ENCODE assay signal across 23 mouse cellular contexts in the genomic region with DNA sequence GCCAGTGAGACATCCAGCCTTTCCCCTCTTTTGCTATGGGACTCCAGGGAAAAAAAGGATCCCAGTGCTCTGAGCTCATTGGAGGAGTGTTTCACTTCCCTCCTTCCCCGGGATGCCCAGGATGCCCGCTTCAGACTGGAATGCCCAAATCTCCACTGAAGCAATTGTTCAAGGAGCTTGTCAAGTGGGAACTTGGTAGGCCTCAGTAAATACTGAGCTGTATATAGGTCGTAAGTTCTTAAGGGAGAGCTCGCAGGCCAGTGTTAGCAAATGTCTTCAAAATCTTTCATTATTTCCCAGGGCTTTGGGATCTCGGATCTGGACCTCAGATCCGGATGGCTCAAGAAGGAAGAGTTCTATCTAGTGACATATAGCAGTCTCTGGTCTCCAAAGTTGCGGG. TPM values are rescaled to one million over a fixed set of nuclear protein-coding genes. Genes with fewer than 3 reads are reported as not detected.
DNase-seq lines count a peak whose midpoint lies in the region; ATAC-seq and TF ChIP-seq lines count a peak whose summit lies in the region.
"Had no signal": no experiment of that assay in that cellular context is flagged by ENCODE, and none has a peak within 500 bp of the region (broad histone marks: within the 10 kb centered on the region; RNA-seq: fewer than 3 reads in every experiment).

No protein-coding gene starts in this region.

- peaks cover 60% of the 10 kb centered on the region for H3K27me3 ChIP-seq in lung, embryonic 14.5 days (ENCODE audit: insufficient read depth, low read length)
- peaks cover 24% of the 10 kb centered on the region; the same call in 1 of the 2 replicates for H3K27me3 ChIP-seq in lung, postnatal 0 days (replicated peaks; ENCODE audit: insufficient read depth, low read length)
- peaks cover 2% of the 10 kb centered on the region for H3K27me3 ChIP-seq in ES-Bruce4 (ENCODE audit: control insufficient read depth, insufficient read depth, low read length, poor library complexity, severe bottlenecking)
- H3K27me3 ChIP-seq in embryonic facial prominence, embryonic 10.5 days (replicated peaks; ENCODE audit: low read depth, poor library complexity, severe bottlenecking) = peaks cover 89% of the 10 kb centered on the region
- peaks cover 9% of the 10 kb centered on the region for H3K27me3 ChIP-seq in stomach, postnatal 0 days (ENCODE audit: control insufficient read depth, insufficient read depth, low read length)

- WGBS in lung, embryonic 14.5 days = 34% methylated on average over 7 of the region's 7 CpGs
- 36% methylated on average over 7 of the region's 7 CpGs for WGBS in lung, postnatal 0 days
- WGBS in embryonic facial prominence, embryonic 10.5 days = 10% methylated on average over 7 of the region's 7 CpGs
- WGBS in stomach, postnatal 0 days = 23% methylated on average over 7 of the region's 7 CpGs

- no peaks in the 10 kb centered on the region; the same call in 1 of the 2 replicates for H3K4me1 ChIP-seq in lung, embryonic 14.5 days (ENCODE audit: insufficient read depth)
- H3K4me1 ChIP-seq in lung, postnatal 0 days (ENCODE audit: insufficient read depth, low read depth, low read length) = peaks cover 3% of the 10 kb centered on the region; the same call in 1 of the 2 replicates
- H3K4me1 ChIP-seq in ES-Bruce4 (ENCODE audit: control insufficient read depth, insufficient read depth, low read length) = peaks cover 4% of the 10 kb centered on the region
- peaks cover 34% of the 10 kb centered on the region for H3K4me1 ChIP-seq in embryonic facial prominence, embryonic 10.5 days
- H3K4me1 ChIP-seq in stomach, postnatal 0 days (replicated peaks; ENCODE audit: control insufficient read depth, insufficient read depth) = no peaks in the 10 kb centered on the region
- H3K4me1 ChIP-seq: forebrain, embryonic 13.5 days had no signal

- TF ChIP-seq CTCF in lung, embryonic 14.5 days (IDR thresholded peaks at IDR 0.05; ENCODE audit: low read depth) = no peak
- no peak for TF ChIP-seq CTCF in lung, postnatal 0 days (IDR thresholded peaks at IDR 0.05)
- TF ChIP-seq CTCF in ES-Bruce4 (IDR thresholded peaks at IDR 0.05; ENCODE audit: low read depth, low read length) = no peak
- TF ChIP-seq CTCF in stomach, postnatal 0 days (IDR thresholded peaks at IDR 0.05; ENCODE audit: low read depth) = no peak

- 0 out of 2 replicates have a peak, but pooled peaks cover 4% of the 10 kb centered on the region for H3K36me3 ChIP-seq in lung, embryonic 14.5 days (ENCODE audit: insufficient read depth)
- no peaks in the 10 kb centered on the region for H3K36me3 ChIP-seq in lung, postnatal 0 days (ENCODE audit: insufficient read depth, low read length)
- H3K36me3 ChIP-seq in ES-Bruce4 (ENCODE audit: control insufficient read depth, insufficient read depth, low read length, poor library complexity, severe bottlenecking) = no peaks in the 10 kb centered on the region
- 0 out of 2 replicates have a peak, but pooled peaks cover 2% of the 10 kb centered on the region for H3K36me3 ChIP-seq in embryonic facial prominence, embryonic 10.5 days (replicated peaks)
- H3K36me3 ChIP-seq in stomach, postnatal 0 days (ENCODE audit: control insufficient read depth, insufficient read depth, low read length) = no peaks in the 10 kb centered on the region
- H3K36me3 ChIP-seq: forebrain, embryonic 10.5 days; heart, embryonic 12.5 days; hindbrain, embryonic 15.5 days had no signal

- no peak overlapping the region for H3K27ac ChIP-seq in lung, embryonic 14.5 days (ENCODE audit: low read depth)
- H3K27ac ChIP-seq in lung, postnatal 0 days (ENCODE audit: low read length) = no peak overlapping the region
- no peak overlapping the region for H3K27ac ChIP-seq in ES-Bruce4 (ENCODE audit: insufficient read depth, low read length)
- peak overlapping the region; percentile 37; the same call in 1 of the 2 replicates for H3K27ac ChIP-seq in embryonic facial prominence, embryonic 10.5 days (replicated peaks)
- H3K27ac ChIP-seq in stomach, postnatal 0 days (replicated peaks) = no peak overlapping the region
- H3K27ac ChIP-seq: forebrain, embryonic 10.5 days; forebrain, embryonic 13.5 days; hindbrain, embryonic 15.5 days had no signal

- DNase-seq in lung, embryonic 14.5 days = no peak
- no peak for DNase-seq in lung, postnatal 4 days
- DNase-seq in lung, postnatal 0 days (ENCODE audit: low spot score) = peak; percentile 39
- DNase-seq in lung, postnatal 14 days = no peak
- no peak for DNase-seq in embryonic facial prominence, embryonic 10.5 days (ENCODE audit: low spot score)
- no peak for DNase-seq in urinary bladder, postnatal 25 days (ENCODE audit: low spot score)
- no peak for DNase-seq in stomach, postnatal 0 days (ENCODE audit: low spot score)
- DNase-seq: adrenal gland, adult 2 months; adrenal gland, postnatal 14 days; cerebellum, adult 11 months; cerebellum, adult 9-11 months; cerebellum, postnatal 25 days; gastrocnemius, postnatal 10 days; heart, adult 11 months; heart, postnatal 14 days; heart, postnatal 4 days had no signal

- ATAC-seq in lung, embryonic 14.5 days (ENCODE audit: insufficient read depth) = no peak
- ATAC-seq in lung, postnatal 0 days = peak; percentile 68
- no peak for ATAC-seq in stomach, postnatal 0 days (ENCODE audit: low FRiP score, low TSS enrichment)
- ATAC-seq: CD4-positive, CD25-positive, alpha-beta regulatory T cell, adult 4 months; forebrain, embryonic 13.5 days; forebrain, embryonic 16.5 days had no signal

- peak; percentile 70 for TF ChIP-seq EP300 in lung, postnatal 0 days (IDR thresholded peaks at IDR 0.05)
- no peak for TF ChIP-seq EP300 in ES-Bruce4 (IDR thresholded peaks at IDR 0.05; ENCODE audit: insufficient read depth, low read depth, low read length)
- no peak for TF ChIP-seq EP300 in stomach, postnatal 0 days (optimal IDR thresholded peaks at IDR 0.05)

- H3K9me3 ChIP-seq in lung, embryonic 14.5 days (ENCODE audit: low read depth, low read length) = no peaks in the 10 kb centered on the region
- H3K9me3 ChIP-seq in lung, postnatal 0 days (ENCODE audit: low read length) = no peaks in the 10 kb centered on the region
- no peaks in the 10 kb centered on the region for H3K9me3 ChIP-seq in ES-Bruce4 (replicated peaks; ENCODE audit: control insufficient read depth, insufficient read depth, low read length, poor library complexity, severe bottlenecking)
- H3K9me3 ChIP-seq in embryonic facial prominence, embryonic 10.5 days = no peaks in the 10 kb centered on the region
- no peaks in the 10 kb centered on the region for H3K9me3 ChIP-seq in stomach, postnatal 0 days (ENCODE audit: control insufficient read depth, low read length)
- H3K9me3 ChIP-seq: forebrain, embryonic 10.5 days; forebrain, embryonic 13.5 days; heart, embryonic 12.5 days; hindbrain, embryonic 15.5 days had no signal

- TF ChIP-seq POLR2A in ES-Bruce4 (IDR thresholded peaks at IDR 0.05; ENCODE audit: insufficient read depth, low read length) = no peak

- no peak overlapping the region for H3K4me3 ChIP-seq in lung, embryonic 14.5 days (ENCODE audit: low read depth, low read length)
- no peak overlapping the region for H3K4me3 ChIP-seq in lung, postnatal 0 days (ENCODE audit: low read depth, low read length)
- H3K4me3 ChIP-seq in ES-Bruce4 (ENCODE audit: low read depth, low read length) = no peak overlapping the region
- no peak overlapping the region; the same call in 1 of the 2 replicates for H3K4me3 ChIP-seq in embryonic facial prominence, embryonic 10.5 days
- no peak overlapping the region for H3K4me3 ChIP-seq in stomach, postnatal 0 days (ENCODE audit: low read depth, low read length)
- H3K4me3 ChIP-seq: forebrain, embryonic 13.5 days; heart, embryonic 12.5 days; hindbrain, embryonic 15.5 days had no signal

- H3K9ac ChIP-seq in lung, embryonic 14.5 days = no peak overlapping the region
- H3K9ac ChIP-seq in lung, postnatal 0 days (replicated peaks; ENCODE audit: low read depth) = no peak overlapping the region
- H3K9ac ChIP-seq in ES-Bruce4 (ENCODE audit: low read depth, poor library complexity, severe bottlenecking) = 0 out of 2 replicates have a peak overlapping the region, but pooled peaks have one; percentile 46
- no peak overlapping the region for H3K9ac ChIP-seq in stomach, postnatal 0 days (ENCODE audit: low read length)
- H3K9ac ChIP-seq: forebrain, embryonic 13.5 days; heart, embryonic 12.5 days; hindbrain, embryonic 15.5 days had no signal

- H3K4me2 ChIP-seq in lung, embryonic 14.5 days = peak overlapping the region; percentile 13; the same call in 1 of the 2 replicates
- peak overlapping the region; percentile 22; the same call in 1 of the 2 replicates for H3K4me2 ChIP-seq in lung, postnatal 0 days (replicated peaks; ENCODE audit: low read depth, low read length)
- H3K4me2 ChIP-seq in stomach, postnatal 0 days (replicated peaks; ENCODE audit: low read depth) = no peak overlapping the region
- H3K4me2 ChIP-seq: forebrain, embryonic 13.5 days; heart, embryonic 12.5 days; hindbrain, embryonic 15.5 days had no signal

RNA-seq across cellular contexts. Expression of gene Tbx3, which starts 14.1 kb away (rescaled TPM):
- polyA plus RNA-seq in lung, embryonic 14.5 days (2014; fragmentation: Nextera tagmentation; extraction: Ambion mirVana) = 82.1 and 84.8 TPM in 2 replicates
- polyA plus RNA-seq in lung, postnatal 0 days (2015; fragmentation: Nextera tagmentation; extraction: Ambion mirVana) = 44.7 and 54.8 TPM in 2 replicates
- polyA plus RNA-seq in ES-Bruce4 (2011; ENCODE audit: insufficient read depth, insufficient read length, low read depth, missing spikeins) = 29.8 and 30.1 TPM in 2 replicates
- polyA plus RNA-seq in embryonic facial prominence, embryonic 10.5 days (2016; fragmentation: Nextera tagmentation; extraction: Ambion mirVana) = 58.3 and 64.8 TPM in 2 replicates
- 6.8 and 7.5 TPM in 2 replicates for polyA plus RNA-seq in stomach, postnatal 0 days (2015; fragmentation: Nextera tagmentation; extraction: Ambion mirVana)
